Mouse (Mus musculus): ENCODE data around the gene Thap4. TPM values are rescaled to one million over a fixed set of nuclear protein-coding genes. Genes with fewer than 3 reads are reported as not detected.
"Not testable (repeated sequence)": the region's sequence is repeated elsewhere in the genome, so short reads cannot be mapped to it uniquely, and the experiment has no call there.

Thap4 gene
- total RNA-seq (2014; fragmentation: Nextera tagmentation) (23.6 and 35.0 TPM in 2 replicates), total RNA-seq (2017) (16.5 and 30.0 TPM in 2 replicates)

DNA sequence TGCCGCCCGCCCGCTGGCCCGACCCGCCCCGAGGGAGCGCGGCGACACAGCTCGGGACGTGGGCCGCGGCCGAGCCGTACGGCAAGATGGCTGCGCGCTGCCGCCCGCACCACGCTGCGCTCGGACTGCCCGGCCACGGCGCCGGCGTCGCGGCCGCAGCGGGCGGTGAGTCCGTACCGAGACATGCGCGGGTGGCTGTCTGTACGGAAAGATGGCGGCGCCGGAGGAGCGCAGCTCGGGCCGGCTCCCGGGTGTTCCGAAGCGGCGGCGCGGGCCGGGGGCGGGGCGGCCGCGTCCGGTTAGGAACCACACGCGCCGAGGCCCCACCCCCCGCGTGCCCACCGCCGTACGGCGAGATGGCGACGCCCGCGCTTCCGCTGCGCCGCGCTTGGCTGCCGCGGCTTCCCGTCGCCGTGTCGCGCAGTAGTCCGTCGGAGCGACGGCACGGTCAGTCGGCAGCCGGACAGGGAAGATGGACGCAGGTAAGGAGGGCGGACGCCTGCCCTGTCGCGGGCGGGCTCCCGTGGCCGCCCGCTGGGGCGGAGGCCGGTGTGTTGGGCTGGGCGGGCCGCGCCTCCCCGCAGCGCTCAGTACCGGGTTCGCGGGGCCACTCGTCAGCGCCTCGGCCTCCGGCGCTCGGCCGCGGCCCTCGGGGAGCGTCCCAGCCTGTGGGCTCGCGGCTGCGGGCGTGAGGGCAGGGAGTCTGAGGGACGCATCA lies at the start of gene Thap4:
TSS of gene Thap4 (minus strand) at position 292 of the 718 bp plus-strand sequence.
- ATAC-seq (replicated peaks; ENCODE audit: low FRiP score, low TSS enrichment, poor library complexity, severe bottlenecking): peak; percentile 36

DNA sequence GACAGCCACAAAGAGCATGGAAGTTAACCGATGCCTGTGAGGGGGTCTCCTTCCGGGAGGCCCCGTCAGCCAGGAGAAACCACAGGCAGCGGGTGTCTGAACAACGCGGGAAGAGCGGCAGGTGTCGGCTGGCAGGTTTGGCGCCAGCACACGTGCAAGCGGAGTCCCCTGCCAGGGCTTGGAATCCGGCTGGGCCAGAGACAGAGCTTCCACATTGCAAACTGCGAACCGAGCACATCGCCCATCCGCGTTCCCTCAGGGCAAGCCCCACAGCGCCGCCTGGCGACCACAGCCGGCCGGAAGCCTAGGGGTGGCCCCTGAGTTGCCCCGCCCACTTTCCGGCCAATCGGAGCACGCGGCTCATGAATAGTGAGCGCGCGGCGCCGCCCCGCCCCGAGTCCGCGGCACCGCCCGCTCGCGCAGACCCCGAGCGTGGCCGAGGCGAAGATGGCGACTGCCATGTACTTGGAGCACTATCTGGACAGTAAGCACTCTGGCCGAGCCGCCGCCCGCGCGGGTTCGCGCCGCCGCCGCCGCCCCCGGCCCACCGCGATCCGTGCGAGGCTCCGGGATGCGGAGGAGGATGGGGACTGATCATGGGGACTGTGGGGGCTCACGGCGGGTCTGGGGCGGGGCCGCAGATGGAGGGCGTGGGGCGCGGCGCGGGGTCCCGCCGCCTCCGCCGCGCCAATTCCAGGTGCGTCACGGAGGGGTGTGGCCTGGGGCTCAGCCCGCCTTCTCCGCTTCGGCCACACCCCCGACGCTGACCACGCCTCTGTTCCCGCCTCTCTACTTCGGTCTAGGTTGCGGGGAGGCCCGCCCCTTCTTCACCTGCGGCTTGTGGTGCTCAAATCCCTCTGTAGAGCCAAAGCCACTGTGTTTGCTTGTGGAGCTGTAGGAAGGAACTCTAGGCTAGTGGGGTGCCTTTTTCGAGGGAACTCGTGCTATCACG lies 49.2 kb upstream of the Thap4 start, which contains the start of gene Ing5:
TSS of gene Ing5 (plus strand) at position 410 of the 952 bp plus-strand sequence.
- ATAC-seq (replicated peaks; ENCODE audit: low FRiP score, low TSS enrichment, poor library complexity, severe bottlenecking): peak; percentile 62

DNA sequence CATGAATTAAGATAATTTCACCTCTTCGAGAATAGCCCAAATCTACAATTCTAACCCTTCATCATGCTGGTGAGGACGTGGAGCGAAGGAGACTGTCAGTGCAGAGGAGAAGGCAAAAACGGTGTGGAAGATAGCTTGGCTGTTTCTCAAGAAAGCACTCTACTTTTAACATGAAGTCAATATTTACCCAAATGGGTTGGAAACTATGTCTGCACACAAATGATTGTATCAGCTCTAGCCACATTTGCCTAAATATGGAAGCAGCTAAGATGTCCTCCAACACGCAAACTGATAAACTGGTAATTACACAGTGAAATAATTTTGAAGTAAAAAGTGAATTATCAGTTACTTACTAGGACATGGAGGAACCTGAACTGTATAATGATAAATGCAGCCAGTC lies 48.1 kb upstream of the Thap4 start:
- peak; percentile 32 for ATAC-seq (replicated peaks; ENCODE audit: low FRiP score, low TSS enrichment, poor library complexity, severe bottlenecking)

DNA sequence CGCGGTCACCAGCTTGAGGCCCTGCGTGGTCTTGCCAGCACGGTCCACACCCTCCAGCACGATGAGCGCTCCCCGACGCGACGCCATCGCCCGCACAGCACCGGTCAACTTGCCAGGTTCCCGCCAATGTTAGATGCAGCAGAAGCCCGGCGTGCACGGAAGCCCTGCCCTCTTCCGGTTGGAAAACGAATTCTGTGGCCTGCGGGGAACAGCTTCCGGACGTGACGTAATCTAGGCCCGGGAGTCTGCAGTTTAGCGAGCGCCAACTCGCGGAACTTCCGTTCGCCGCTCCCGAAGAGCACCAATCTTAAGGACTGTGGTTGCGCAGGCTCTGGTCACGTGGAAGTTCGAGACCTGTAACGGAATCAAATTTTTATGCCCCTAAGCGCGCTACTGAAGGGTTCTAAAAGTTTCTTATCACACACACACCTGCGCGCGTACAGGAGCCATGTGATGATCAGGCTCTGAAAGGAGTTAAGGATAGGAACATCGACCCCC lies 47.1 kb upstream of the Thap4 start, which contains the start of gene Dtymk:
TSS of gene Dtymk (minus strand) at position 194 of the 498 bp plus-strand sequence.
- peak; percentile 62 for ATAC-seq (replicated peaks; ENCODE audit: low FRiP score, low TSS enrichment, poor library complexity, severe bottlenecking)

DNA sequence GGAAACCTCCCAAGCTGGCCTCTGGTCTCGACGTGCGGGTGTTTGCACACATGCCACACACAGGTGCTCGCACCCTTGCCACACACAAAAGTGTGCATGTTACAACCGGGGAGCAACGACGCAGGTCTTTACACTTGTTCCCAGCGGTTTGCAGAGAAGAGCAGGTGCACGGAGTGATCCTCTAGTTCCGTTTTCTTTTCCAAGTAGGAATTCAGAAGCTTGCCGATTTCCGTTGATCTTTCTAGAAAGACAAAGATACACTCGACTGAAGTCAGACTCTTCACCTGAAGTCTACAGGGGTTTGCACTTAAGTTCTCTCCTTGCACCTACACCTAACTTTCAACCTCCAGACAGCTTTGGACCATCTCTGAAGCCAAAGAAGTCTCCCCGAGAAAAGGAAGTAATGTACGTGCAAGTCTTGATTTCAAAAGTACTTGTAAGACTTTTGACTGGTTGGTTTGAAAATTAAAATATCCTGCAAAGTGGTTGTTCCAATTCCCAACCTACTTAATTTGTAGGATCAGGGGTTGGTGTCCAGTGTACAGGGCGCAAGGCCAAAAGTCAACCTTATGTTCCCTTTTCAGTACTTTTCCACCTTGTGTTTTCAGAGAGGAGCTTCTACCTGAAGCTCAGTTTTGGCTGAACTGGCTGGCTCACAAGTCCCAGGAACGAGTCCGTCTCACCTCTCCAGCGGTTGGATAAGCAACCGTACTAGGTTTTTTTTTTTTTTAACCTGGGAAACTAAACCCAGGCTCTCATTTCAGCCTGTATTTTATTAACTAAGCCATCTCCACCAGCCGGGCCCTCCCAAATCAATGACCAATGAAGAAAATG lies 46.2 kb upstream of the Thap4 start:
- ATAC-seq (replicated peaks; ENCODE audit: low FRiP score, low TSS enrichment, poor library complexity, severe bottlenecking): no peak

DNA sequence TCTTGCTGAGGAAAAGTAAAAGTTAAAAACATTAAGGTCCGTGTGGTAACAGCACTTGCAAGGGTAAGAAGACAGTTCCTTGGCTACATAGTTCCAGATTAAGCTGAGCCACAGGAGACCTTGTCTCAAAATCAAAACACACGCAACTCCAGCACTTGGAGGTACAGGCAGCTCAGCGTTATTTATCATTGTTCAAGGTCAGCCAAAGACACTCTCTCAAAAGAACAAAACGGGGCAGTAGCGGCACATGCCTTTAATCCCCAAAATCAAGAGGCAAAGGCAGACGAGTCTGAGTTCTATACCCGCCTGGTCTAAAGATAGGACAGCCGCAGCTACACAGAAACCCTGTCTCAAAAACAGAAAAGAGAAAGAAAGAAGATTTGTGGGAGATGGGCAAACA lies 41.2 kb upstream of the Thap4 start:
- no peak for ATAC-seq (replicated peaks; ENCODE audit: low FRiP score, low TSS enrichment, poor library complexity, severe bottlenecking)

DNA sequence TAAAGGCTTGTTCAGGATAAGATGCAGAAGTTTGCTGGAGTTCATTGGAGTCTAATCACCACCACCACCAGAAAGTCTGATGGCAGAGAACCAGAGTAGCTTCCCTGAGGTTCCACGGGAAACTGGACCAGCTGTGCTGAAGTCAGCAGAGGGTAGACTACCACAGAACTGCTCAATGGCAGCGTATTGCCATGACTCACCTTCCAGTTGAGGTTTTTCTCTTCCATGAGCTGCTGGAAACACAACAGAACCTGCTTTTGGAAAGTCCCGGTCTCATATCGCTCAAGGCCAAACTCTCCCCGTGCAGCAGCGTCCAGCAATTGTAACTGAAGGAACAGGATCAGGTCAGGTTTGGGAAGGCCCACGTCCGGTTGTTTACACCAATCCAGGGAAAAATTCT lies 39.9 kb upstream of the Thap4 start:
- no peak for ATAC-seq (replicated peaks; ENCODE audit: low FRiP score, low TSS enrichment, poor library complexity, severe bottlenecking)

DNA sequence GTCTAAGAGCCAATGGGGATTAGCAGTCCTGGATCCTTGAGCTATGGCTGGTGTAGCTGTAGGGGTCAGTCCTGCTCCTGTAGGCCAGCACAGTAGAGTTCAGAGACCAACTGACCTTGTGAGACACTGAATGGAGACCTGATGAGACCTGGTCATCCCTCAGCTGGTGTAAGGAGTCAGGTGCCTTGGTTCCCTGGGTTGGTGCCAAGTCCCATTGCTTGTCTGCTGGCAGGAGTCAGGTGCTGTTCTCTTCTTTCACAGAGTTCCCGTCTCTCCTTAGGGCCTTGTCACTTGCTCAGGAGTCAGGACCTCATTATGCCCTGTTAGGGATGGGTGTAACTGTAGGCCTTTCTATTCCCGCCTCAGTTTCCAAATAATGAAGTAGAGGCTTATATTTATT lies 32.2 kb upstream of the Thap4 start:
- ATAC-seq (replicated peaks; ENCODE audit: low FRiP score, low TSS enrichment, poor library complexity, severe bottlenecking): no peak

DNA sequence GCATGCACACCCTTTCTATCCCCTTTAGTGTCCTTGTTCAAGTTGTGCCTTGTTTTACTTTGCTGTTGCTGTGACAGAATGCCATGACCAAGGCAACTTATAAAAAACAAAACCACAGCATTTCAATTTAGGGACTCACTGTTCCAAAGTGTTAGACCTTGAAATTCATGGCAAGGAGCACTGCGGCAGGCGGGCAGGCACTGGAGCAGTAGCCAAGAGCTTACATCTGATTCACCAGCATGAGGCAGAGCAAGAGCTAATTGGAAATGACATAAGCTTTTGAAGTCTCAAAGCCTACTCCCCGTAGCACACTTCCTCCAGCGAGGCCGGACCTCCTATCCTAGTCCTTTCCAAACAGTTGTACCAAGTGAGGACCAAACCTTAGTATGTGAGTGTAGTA lies 22.0 kb upstream of the Thap4 start:
- no peak for ATAC-seq (replicated peaks; ENCODE audit: low FRiP score, low TSS enrichment, poor library complexity, severe bottlenecking)

DNA sequence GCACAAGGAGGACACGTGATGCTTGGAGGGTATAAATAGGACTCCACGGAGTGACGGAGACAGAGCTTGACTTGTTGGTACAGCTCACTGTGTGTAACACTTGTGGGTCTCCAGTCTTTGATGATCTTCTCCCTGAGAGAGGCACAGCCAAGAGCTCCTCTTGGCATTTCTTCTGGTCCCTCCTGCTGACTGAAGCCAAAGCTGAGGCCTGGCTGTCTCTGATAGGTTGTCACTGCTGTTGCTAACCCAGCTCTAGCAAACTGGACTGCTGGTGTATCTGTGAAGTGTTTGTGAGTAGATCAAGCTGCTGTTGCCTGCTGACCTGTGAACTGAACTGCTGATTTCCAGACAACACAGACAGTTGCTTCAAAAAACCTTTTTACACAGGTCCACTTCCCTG lies 15.2 kb upstream of the Thap4 start:
- no peak for ATAC-seq (replicated peaks; ENCODE audit: low FRiP score, low TSS enrichment, poor library complexity, severe bottlenecking)

DNA sequence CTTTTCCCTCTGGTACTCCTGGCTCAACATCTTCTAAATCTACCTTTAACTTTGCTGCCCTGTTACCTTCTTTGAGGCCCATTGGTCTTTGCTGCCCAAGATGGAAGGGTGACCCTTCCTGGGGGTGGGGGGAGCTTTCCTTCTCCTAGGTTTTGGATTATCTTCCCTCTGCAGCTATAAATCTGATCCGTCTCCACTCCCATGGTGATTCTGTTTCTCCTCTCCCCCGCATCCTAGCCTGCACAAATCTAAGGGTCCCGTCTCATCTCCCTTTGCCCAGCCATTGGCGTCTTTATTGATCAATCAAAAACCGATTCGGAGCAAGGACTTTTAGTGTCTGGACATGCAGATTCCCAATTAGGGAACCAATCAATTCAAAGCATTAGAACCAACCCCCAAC lies 12.9 kb upstream of the Thap4 start:
- ATAC-seq (replicated peaks; ENCODE audit: low FRiP score, low TSS enrichment, poor library complexity, severe bottlenecking): no peak

DNA sequence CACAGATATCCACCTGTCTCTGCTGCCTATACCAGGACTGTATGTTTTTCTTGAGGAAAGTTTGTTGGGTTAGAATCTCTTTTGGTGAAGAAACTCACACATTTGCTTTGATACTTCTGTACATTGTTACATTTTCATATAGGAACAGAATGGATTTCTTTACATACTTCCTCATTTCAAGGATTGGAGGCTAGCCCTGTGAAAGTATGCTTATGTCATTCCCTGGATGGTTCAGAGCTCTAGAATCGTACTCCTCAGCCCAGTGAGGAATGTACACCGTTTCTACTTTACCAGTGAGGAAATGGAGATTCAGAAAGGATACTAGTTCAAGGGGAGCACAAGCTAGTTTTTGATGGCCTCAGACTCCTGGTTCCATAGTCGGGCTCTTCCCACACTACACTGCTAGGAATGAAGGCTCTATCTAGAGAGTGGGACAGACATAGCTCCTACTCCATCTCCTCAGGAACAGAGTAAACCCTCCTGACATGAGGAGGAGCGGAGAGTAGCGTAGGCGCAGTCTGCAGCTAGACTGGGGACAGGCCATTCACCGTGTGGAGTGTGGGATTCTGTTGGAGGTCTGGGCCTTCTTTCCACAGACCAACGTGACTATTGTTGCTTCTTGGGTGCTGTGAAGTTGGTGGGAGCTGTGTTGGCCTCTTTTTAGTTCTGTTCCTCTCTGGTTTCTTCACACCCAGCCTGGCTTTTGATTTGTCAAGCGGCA lies 10.4 kb upstream of the Thap4 start:
- ATAC-seq (replicated peaks; ENCODE audit: low FRiP score, low TSS enrichment, poor library complexity, severe bottlenecking): no peak

DNA sequence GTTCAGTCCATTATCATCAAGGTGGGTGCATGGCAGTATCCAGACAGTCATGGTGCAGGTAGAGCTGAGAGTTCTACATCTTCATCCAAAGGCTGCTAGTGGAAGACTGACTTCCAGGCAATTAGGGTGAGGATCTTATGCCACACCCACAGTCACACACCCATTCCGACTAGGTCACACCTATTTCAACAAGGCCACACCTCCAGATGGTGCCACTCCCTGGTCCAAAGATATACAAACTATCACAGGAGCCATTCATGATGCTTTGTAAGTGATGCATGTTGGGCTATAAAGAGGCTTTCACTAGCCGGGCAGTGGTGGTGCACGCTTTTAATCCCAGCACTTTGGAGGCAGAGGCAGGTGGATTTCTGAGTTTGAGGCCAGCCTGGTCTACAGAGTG lies 8.9 kb upstream of the Thap4 start:
- not testable (repeated sequence) for ATAC-seq (replicated peaks; ENCODE audit: low FRiP score, low TSS enrichment, poor library complexity, severe bottlenecking)

DNA sequence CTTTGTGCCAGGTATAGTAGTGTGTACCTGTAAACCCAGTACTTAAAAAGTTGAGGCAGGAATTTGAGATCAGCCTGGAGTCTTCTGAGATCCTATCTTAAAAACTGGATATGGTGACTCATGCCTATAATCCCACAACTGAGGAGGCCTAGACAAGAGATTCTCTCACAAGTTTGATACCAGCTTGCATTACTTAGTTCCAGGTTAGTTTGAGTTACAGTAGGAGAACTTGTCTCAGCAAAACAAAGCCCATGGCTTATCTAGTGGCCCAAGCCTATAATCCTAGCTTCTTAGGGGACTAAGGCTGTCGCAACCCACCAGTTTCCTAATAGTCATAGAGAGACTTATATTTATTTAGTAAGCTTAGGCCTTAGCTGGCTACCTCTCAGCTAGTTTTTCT lies 5.4 kb upstream of the Thap4 start:
- no peak for ATAC-seq (replicated peaks; ENCODE audit: low FRiP score, low TSS enrichment, poor library complexity, severe bottlenecking)

DNA sequence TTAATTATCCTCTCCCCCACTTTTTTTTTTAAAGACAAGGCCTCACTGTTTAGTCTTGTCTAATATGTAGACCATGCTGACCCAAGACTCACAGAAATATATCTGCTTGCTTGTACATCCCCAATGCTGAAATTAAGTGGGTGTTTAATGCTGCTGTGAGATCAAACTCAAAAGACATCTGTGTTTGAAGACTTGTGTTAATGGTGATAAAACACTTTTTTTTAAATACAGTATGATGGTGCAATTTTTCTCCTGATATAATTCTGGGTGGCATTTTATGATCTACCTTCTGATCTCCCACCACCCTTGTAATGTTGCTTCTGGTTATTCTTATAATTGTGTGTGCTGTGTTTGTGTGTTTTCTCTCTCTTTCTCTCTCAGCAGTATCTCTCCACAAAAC lies 1.5 kb upstream of the Thap4 start:
- ATAC-seq (replicated peaks; ENCODE audit: low FRiP score, low TSS enrichment, poor library complexity, severe bottlenecking): peak; percentile 37

DNA sequence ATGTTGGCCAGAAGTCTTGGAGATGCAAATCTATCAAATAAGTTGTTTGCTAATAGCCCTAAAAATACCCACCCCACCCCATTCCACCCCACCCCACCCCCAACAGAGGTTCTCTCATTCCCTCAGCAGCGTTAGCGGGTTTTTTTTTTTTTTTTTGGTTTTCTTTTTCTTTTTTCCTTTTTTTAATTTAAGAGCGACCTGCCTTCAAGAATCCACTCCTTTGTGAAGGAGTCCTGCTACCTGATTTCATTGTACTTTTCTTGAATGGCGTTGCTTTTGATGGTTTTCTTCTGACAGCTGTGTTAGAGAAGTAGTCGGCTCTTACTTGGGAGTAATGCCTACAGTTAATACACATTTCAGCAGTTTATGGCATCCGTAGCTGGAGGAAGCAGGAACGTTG lies 954 bp upstream of the Thap4 start:
- ATAC-seq (replicated peaks; ENCODE audit: low FRiP score, low TSS enrichment, poor library complexity, severe bottlenecking): no peak

DNA sequence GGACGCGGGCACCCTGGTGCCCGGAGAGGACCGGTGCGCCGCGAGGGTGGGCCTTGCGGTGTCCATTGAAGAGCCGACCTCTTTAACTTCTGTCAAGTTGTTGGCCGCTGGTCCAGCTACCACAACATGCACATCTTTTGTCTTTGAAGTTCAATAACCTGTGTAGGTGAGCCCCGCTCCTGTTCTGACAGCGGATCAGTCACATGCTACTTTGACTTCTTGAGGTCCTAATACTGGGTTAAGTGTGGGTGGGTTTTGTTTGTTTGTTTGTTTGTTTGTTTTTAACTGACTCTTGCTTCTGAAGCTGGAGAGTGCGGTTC lies 587 bp upstream of the Thap4 start:
- peak; percentile 10 for ATAC-seq (replicated peaks; ENCODE audit: low FRiP score, low TSS enrichment, poor library complexity, severe bottlenecking)

DNA sequence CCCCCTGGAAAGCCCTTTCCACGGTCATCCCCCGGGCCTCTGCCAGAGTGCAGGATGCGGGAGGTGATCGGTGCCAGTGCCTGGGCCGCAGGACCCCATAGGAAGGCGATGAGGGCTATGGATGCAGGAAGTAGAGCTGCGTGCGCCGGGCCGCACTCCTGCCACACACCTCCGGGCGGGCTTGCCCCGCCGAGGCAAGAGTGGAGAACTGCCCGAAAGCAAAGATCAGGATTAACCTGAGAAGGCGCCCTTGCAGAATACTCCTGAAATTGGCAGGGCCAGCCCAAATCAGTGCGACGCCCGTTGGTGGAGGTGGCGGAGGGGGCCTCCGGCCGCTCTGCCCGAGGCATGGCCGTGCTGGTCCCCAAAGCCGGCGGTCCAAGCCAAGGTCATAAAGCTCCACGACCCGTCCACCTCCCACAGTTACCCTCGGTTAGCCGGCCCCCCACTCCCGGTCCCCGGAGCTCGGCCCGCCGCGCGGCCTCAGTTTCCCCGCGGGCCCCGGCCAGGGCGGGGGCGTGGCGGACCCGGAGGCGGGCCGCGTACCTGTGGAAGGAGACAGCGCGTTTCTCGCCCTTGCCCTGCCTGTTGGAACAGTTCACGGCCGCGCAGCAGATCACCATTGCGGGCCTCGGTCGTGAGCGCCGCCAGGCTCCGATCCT lies 622 bp downstream of the Thap4 start:
- peak; percentile 24; the same call in 1 of the 2 replicates for ATAC-seq (replicated peaks; ENCODE audit: low FRiP score, low TSS enrichment, poor library complexity, severe bottlenecking)
